In the genomic region with DNA sequence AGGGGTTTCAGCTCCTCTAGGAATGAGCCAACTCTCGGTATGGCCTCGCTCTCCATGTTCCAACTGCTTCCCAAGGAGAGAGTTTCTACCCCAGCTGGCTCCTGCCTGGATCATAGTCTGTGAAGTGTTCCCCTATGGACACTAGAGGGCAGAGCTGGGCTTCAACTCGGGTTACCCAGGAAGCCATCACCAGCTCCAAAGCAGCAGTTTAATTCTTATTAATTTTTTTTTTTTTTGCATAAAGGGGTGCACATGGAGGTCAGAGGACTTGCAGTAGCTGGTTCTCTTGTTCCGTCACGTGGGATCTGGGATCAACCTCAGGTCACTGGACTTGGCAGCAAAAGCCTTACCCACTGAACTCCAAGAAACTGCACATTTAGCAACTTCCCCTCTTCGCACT, we compare ENCODE assay signal across 8 mouse cellular contexts. TPM values are rescaled to one million over a fixed set of nuclear protein-coding genes. Genes with fewer than 3 reads are reported as not detected.
DNase-seq lines count a peak whose midpoint lies in the region; ATAC-seq and TF ChIP-seq lines count a peak whose summit lies in the region.

No protein-coding gene starts in this region.

- no peak overlapping the region for H3K9ac ChIP-seq in heart, embryonic 13.5 days
- H3K9ac ChIP-seq in kidney, postnatal 0 days (ENCODE audit: low read depth, low read length), result no peak overlapping the region
- H3K9ac ChIP-seq in liver, adult 2 months (ENCODE audit: low read depth, low read length), result no peak overlapping the region

- no peak overlapping the region for H3K4me3 ChIP-seq in heart, embryonic 13.5 days
- H3K4me3 ChIP-seq in kidney, postnatal 0 days (replicated peaks; ENCODE audit: low read depth, low read length), result no peak overlapping the region
- H3K4me3 ChIP-seq in liver, adult 2 months (ENCODE audit: insufficient read depth, low read depth, low read length), result no peak overlapping the region

- ATAC-seq in heart, embryonic 13.5 days (ENCODE audit: extremely low read depth, insufficient number of reproducible peaks, low FRiP score, low TSS enrichment), result no peak
- peak; percentile 58 for ATAC-seq in kidney, postnatal 0 days (replicated peaks; ENCODE audit: low FRiP score, low read depth)

- no peaks in the 10 kb centered on the region for H3K27me3 ChIP-seq in heart, embryonic 13.5 days (replicated peaks)
- H3K27me3 ChIP-seq in kidney, postnatal 0 days (ENCODE audit: insufficient read depth, low read length), result no peaks in the 10 kb centered on the region
- H3K27me3 ChIP-seq in liver, adult 2 months (ENCODE audit: control insufficient read depth, insufficient read depth, low read length), result no peaks in the 10 kb centered on the region

- peaks cover 68% of the 10 kb centered on the region for H3K36me3 ChIP-seq in heart, embryonic 13.5 days
- 0 out of 2 replicates have a peak, but pooled peaks cover 10% of the 10 kb centered on the region for H3K36me3 ChIP-seq in kidney, postnatal 0 days (ENCODE audit: insufficient read depth, low read length)
- peaks cover 27% of the 10 kb centered on the region for H3K36me3 ChIP-seq in liver, adult 2 months (ENCODE audit: control insufficient read depth, insufficient read depth, low read length)

- peak; percentile 89 for TF ChIP-seq CTCF in kidney, postnatal 0 days (IDR thresholded peaks at IDR 0.05; ENCODE audit: low read depth)
- TF ChIP-seq CTCF in liver, adult 2 months (IDR thresholded peaks at IDR 0.05; ENCODE audit: low read depth, low read length), result peak; percentile 79

- H3K79me2 ChIP-seq in liver, adult 2 months (ENCODE audit: control insufficient read depth, insufficient read depth, low read length), result no peaks in the 10 kb centered on the region

- peak; percentile 67 for DNase-seq in CD4-positive helper T cell, adult 2 months (ENCODE audit: low read depth, low spot score)
- peak; percentile 83 for DNase-seq in adrenal gland, adult 2 months
- DNase-seq in embryo, embryonic 9.5 days (ENCODE audit: extremely low spot score), result peak; percentile 58
- DNase-seq in kidney, postnatal 0 days (ENCODE audit: low spot score), result peak; percentile 94
- DNase-seq in liver, adult 2 months (ENCODE audit: extremely low read depth, low read depth, low spot score), result peak; percentile 72
- DNase-seq in naive thymus-derived CD4-positive, alpha-beta T cell, adult 2 months (ENCODE audit: low read depth), result peak; percentile 79
- peak; percentile 80 for DNase-seq in testis, postnatal 10 days (ENCODE audit: low spot score)

- H3K9me3 ChIP-seq in heart, embryonic 13.5 days, result no peaks in the 10 kb centered on the region
- no peaks in the 10 kb centered on the region for H3K9me3 ChIP-seq in kidney, postnatal 0 days (replicated peaks; ENCODE audit: low read length)

- WGBS in heart, embryonic 13.5 days, result 29% methylated on average over 6 of the region's 6 CpGs
- WGBS in kidney, postnatal 0 days, result 20% methylated on average over 6 of the region's 6 CpGs
- 26% methylated on average over 6 of the region's 6 CpGs for WGBS in liver, adult 2 months

- TF ChIP-seq POLR2A in liver, adult 2 months (IDR thresholded peaks at IDR 0.05; ENCODE audit: extremely low read depth, insufficient read depth, low read length), result no peak

- peak overlapping the region; percentile 21; the same call in 1 of the 2 replicates for H3K27ac ChIP-seq in heart, embryonic 13.5 days (replicated peaks)
- 0 out of 2 replicates have a peak overlapping the region, but pooled peaks have one; percentile 47 for H3K27ac ChIP-seq in kidney, postnatal 0 days
- no peak overlapping the region for H3K27ac ChIP-seq in liver, adult 2 months (replicated peaks; ENCODE audit: insufficient read depth, low read depth, low read length)

- 0 out of 2 replicates have a peak, but pooled peaks cover 7% of the 10 kb centered on the region for H3K4me1 ChIP-seq in heart, embryonic 13.5 days
- no peaks in the 10 kb centered on the region; the same call in 1 of the 2 replicates for H3K4me1 ChIP-seq in kidney, postnatal 0 days (replicated peaks; ENCODE audit: insufficient read depth, low read length)
- H3K4me1 ChIP-seq in liver, adult 2 months (ENCODE audit: control insufficient read depth, insufficient read depth, low read length), result peaks cover 11% of the 10 kb centered on the region

- no peak overlapping the region for H3K4me2 ChIP-seq in heart, embryonic 13.5 days
- H3K4me2 ChIP-seq in kidney, postnatal 0 days (ENCODE audit: low read length), result no peak overlapping the region

RNA-seq across cellular contexts. Expression of gene Irs3, which starts 11.5 kb away (rescaled TPM):
- 10 to 100 TPM in 1 of 2 experiments, 1 to 10 TPM in 1; 9.6 to 14.2 TPM for total RNA-seq in adrenal gland, adult 2 months (2021)
- 18.9 and 32.8 TPM in 2 replicates for polyA plus RNA-seq in adrenal gland, adult 2 months (2012; rRNA removed)
- polyA plus RNA-seq in heart, embryonic 13.5 days (2015; fragmentation: Nextera tagmentation; extraction: Ambion mirVana), result 0.14 TPM in 1 of 2 replicates, not detected in the other
- 1.3 and 1.4 TPM in 2 replicates for polyA plus RNA-seq in kidney, postnatal 0 days (2015; fragmentation: Nextera tagmentation; extraction: Ambion mirVana)
- total RNA-seq in liver, adult 2 months (2014; rRNA removed), result 0.07 TPM in 1 of 2 replicates, not detected in the other
- 0.07 and 0.20 TPM in 2 replicates for polyA plus RNA-seq in liver, adult 2 months (2012; rRNA removed)

RNA-seq across cellular contexts. Expression of gene Sap25, which starts 15.8 kb away (rescaled TPM):
- 10 to 100 TPM in 1 of 2 experiments, 1 to 10 TPM in 1; 3.0 to 14.8 TPM for total RNA-seq in adrenal gland, adult 2 months (2021)
- 81.3 and 84.6 TPM in 2 replicates for polyA plus RNA-seq in adrenal gland, adult 2 months (2012; rRNA removed)
- polyA plus RNA-seq in heart, embryonic 13.5 days (2015; fragmentation: Nextera tagmentation; extraction: Ambion mirVana), result 3.9 and 4.1 TPM in 2 replicates
- polyA plus RNA-seq in kidney, postnatal 0 days (2015; fragmentation: Nextera tagmentation; extraction: Ambion mirVana), result 5.3 and 5.4 TPM in 2 replicates
- total RNA-seq in liver, adult 2 months (2014; rRNA removed), result 0.65 and 1.6 TPM in 2 replicates
- 13.0 and 22.7 TPM in 2 replicates for polyA plus RNA-seq in liver, adult 2 months (2012; rRNA removed)

RNA-seq across cellular contexts. Expression of gene Agfg2, which starts 27.5 kb away (rescaled TPM):
- total RNA-seq in adrenal gland, adult 2 months (2021), result 10 to 100 TPM; 29.2 to 37.6 TPM
- 73.7 and 85.2 TPM in 2 replicates for polyA plus RNA-seq in adrenal gland, adult 2 months (2012; rRNA removed)
- 19.7 and 20.7 TPM in 2 replicates for polyA plus RNA-seq in heart, embryonic 13.5 days (2015; fragmentation: Nextera tagmentation; extraction: Ambion mirVana)
- polyA plus RNA-seq in kidney, postnatal 0 days (2015; fragmentation: Nextera tagmentation; extraction: Ambion mirVana), result 20.8 and 21.2 TPM in 2 replicates
- total RNA-seq in liver, adult 2 months (2014; rRNA removed), result 14.8 and 22.1 TPM in 2 replicates
- polyA plus RNA-seq in liver, adult 2 months (2012; rRNA removed), result 35.9 and 42.2 TPM in 2 replicates

RNA-seq across cellular contexts. Expression of gene Gm20605, which starts 28.0 kb away (rescaled TPM):
- 1 to 10 TPM; 6.4 to 7.4 TPM for total RNA-seq in adrenal gland, adult 2 months (2021)
- polyA plus RNA-seq in adrenal gland, adult 2 months (2012; rRNA removed), result 30.4 and 31.4 TPM in 2 replicates
- 5.5 TPM in 2 replicates for polyA plus RNA-seq in heart, embryonic 13.5 days (2015; fragmentation: Nextera tagmentation; extraction: Ambion mirVana)
- 5.3 and 6.2 TPM in 2 replicates for polyA plus RNA-seq in kidney, postnatal 0 days (2015; fragmentation: Nextera tagmentation; extraction: Ambion mirVana)
- 0.74 and 1.5 TPM in 2 replicates for total RNA-seq in liver, adult 2 months (2014; rRNA removed)
- 4.3 and 5.6 TPM in 2 replicates for polyA plus RNA-seq in liver, adult 2 months (2012; rRNA removed)

RNA-seq across cellular contexts. Expression of gene Lrch4, which starts 28.1 kb away (rescaled TPM):
- total RNA-seq in adrenal gland, adult 2 months (2021), result 10 to 100 TPM; 27.9 to 31.7 TPM
- polyA plus RNA-seq in adrenal gland, adult 2 months (2012; rRNA removed), result 36.7 and 52.7 TPM in 2 replicates
- 21.8 and 24.2 TPM in 2 replicates for polyA plus RNA-seq in heart, embryonic 13.5 days (2015; fragmentation: Nextera tagmentation; extraction: Ambion mirVana)
- 42.6 and 42.9 TPM in 2 replicates for polyA plus RNA-seq in kidney, postnatal 0 days (2015; fragmentation: Nextera tagmentation; extraction: Ambion mirVana)
- total RNA-seq in liver, adult 2 months (2014; rRNA removed), result 0.74 and 1.1 TPM in 2 replicates
- 10.7 and 15.0 TPM in 2 replicates for polyA plus RNA-seq in liver, adult 2 months (2012; rRNA removed)
